In genomic region chr14:122466756-122467362, GRCm38 (mm10) we compare ENCODE assay signal across 24 mouse cellular contexts. TPM values are rescaled to one million over a fixed set of nuclear protein-coding genes. Genes with fewer than 3 reads are reported as not detected.
DNase-seq lines count a peak whose midpoint lies in the region; ATAC-seq and TF ChIP-seq lines count a peak whose summit lies in the region.
"Had no signal": no experiment of that assay in that cellular context is flagged by ENCODE, and none has a peak within 500 bp of the region (broad histone marks: within the 10 kb centered on the region; RNA-seq: fewer than 3 reads in every experiment).

No protein-coding gene starts in this region.

- no peak overlapping the region for H3K27ac ChIP-seq in cerebellum, adult 2 months (ENCODE audit: insufficient read depth, low read length)
- no peak overlapping the region for H3K27ac ChIP-seq in hindbrain, embryonic 11.5 days (ENCODE audit: low read depth, low read length)
- H3K27ac ChIP-seq in hindbrain, embryonic 13.5 days: no peak overlapping the region
- H3K27ac ChIP-seq in forebrain, embryonic 11.5 days (ENCODE audit: low read depth, low read length): no peak overlapping the region
- no peak overlapping the region for H3K27ac ChIP-seq in hindbrain, embryonic 15.5 days (replicated peaks)
- H3K27ac ChIP-seq: embryonic facial prominence, embryonic 10.5 days; kidney, embryonic 15.5 days; left cerebral cortex, adult 2 months; liver, embryonic 13.5 days; stomach, embryonic 15.5 days had no signal

- no peaks in the 10 kb centered on the region for H3K9me3 ChIP-seq in hindbrain, embryonic 11.5 days (ENCODE audit: control insufficient read depth, low read length)
- H3K9me3 ChIP-seq in hindbrain, embryonic 13.5 days: no peaks in the 10 kb centered on the region
- H3K9me3 ChIP-seq in forebrain, embryonic 11.5 days (ENCODE audit: control insufficient read depth, low read length): no peaks in the 10 kb centered on the region
- no peaks in the 10 kb centered on the region for H3K9me3 ChIP-seq in hindbrain, embryonic 15.5 days
- H3K9me3 ChIP-seq: embryonic facial prominence, embryonic 10.5 days; kidney, embryonic 15.5 days; liver, embryonic 13.5 days; stomach, embryonic 15.5 days had no signal

- no peak overlapping the region for H3K4me2 ChIP-seq in hindbrain, embryonic 11.5 days (replicated peaks; ENCODE audit: low read depth, low read length)
- no peak overlapping the region; the same call in 1 of the 2 replicates for H3K4me2 ChIP-seq in hindbrain, embryonic 13.5 days
- H3K4me2 ChIP-seq in forebrain, embryonic 11.5 days (ENCODE audit: low read depth, low read length, severe bottlenecking): peak overlapping the region; percentile 75; the same call in 1 of the 2 replicates
- peak overlapping the region; percentile 70; the same call in 1 of the 2 replicates for H3K4me2 ChIP-seq in hindbrain, embryonic 15.5 days
- H3K4me2 ChIP-seq: kidney, embryonic 15.5 days; liver, embryonic 13.5 days; stomach, embryonic 15.5 days had no signal

- peaks cover 8% of the 10 kb centered on the region for H3K4me1 ChIP-seq in cerebellum, adult 2 months (ENCODE audit: control insufficient read depth, insufficient read depth, low read length)
- H3K4me1 ChIP-seq in hindbrain, embryonic 11.5 days (replicated peaks; ENCODE audit: control insufficient read depth, insufficient read depth, low read length): peaks cover 11% of the 10 kb centered on the region; the same call in 1 of the 2 replicates
- H3K4me1 ChIP-seq in hindbrain, embryonic 13.5 days (replicated peaks): peaks cover 24% of the 10 kb centered on the region
- peaks cover 15% of the 10 kb centered on the region; the same call in 1 of the 2 replicates for H3K4me1 ChIP-seq in forebrain, embryonic 11.5 days (replicated peaks; ENCODE audit: control insufficient read depth, insufficient read depth, low read length)
- peaks cover 19% of the 10 kb centered on the region for H3K4me1 ChIP-seq in hindbrain, embryonic 15.5 days (replicated peaks)

- no peak overlapping the region for H3K4me3 ChIP-seq in cerebellum, adult 2 months (replicated peaks; ENCODE audit: insufficient read depth, low read depth, low read length)
- no peak overlapping the region for H3K4me3 ChIP-seq in hindbrain, embryonic 11.5 days (ENCODE audit: low read depth, low read length)
- H3K4me3 ChIP-seq in hindbrain, embryonic 13.5 days: no peak overlapping the region
- H3K4me3 ChIP-seq in forebrain, embryonic 11.5 days (ENCODE audit: low read depth, low read length): no peak overlapping the region
- no peak overlapping the region for H3K4me3 ChIP-seq in hindbrain, embryonic 15.5 days
- H3K4me3 ChIP-seq: kidney, embryonic 15.5 days; left cerebral cortex, adult 2 months; liver, embryonic 13.5 days; myocyte; stomach, embryonic 15.5 days had no signal

- no peaks in the 10 kb centered on the region for H3K27me3 ChIP-seq in cerebellum, adult 2 months (ENCODE audit: control insufficient read depth, insufficient read depth, low read length)
- peaks cover 61% of the 10 kb centered on the region for H3K27me3 ChIP-seq in hindbrain, embryonic 11.5 days (ENCODE audit: control insufficient read depth, insufficient read depth, low read length)
- H3K27me3 ChIP-seq in hindbrain, embryonic 13.5 days: peaks cover 99% of the 10 kb centered on the region
- peaks cover 17% of the 10 kb centered on the region for H3K27me3 ChIP-seq in forebrain, embryonic 11.5 days (ENCODE audit: control insufficient read depth, insufficient read depth, low read length)
- peaks cover 57% of the 10 kb centered on the region for H3K27me3 ChIP-seq in hindbrain, embryonic 15.5 days

- H3K9ac ChIP-seq in hindbrain, embryonic 11.5 days (ENCODE audit: low read depth, low read length): no peak overlapping the region
- H3K9ac ChIP-seq in hindbrain, embryonic 13.5 days: no peak overlapping the region
- H3K9ac ChIP-seq in forebrain, embryonic 11.5 days (ENCODE audit: low read length): no peak overlapping the region
- H3K9ac ChIP-seq in hindbrain, embryonic 15.5 days: no peak overlapping the region
- H3K9ac ChIP-seq: kidney, embryonic 15.5 days; liver, embryonic 13.5 days; stomach, embryonic 15.5 days had no signal

- TF ChIP-seq POLR2A in cerebellum, adult 2 months (IDR thresholded peaks at IDR 0.05; ENCODE audit: borderline replicate concordance, insufficient read depth, low read length): no peak

- ATAC-seq in cerebellum, adult (ENCODE audit: insufficient number of reproducible peaks, low FRiP score, low TSS enrichment): no peak
- ATAC-seq in hindbrain, embryonic 11.5 days (ENCODE audit: low FRiP score): no peak
- no peak for ATAC-seq in hindbrain, embryonic 13.5 days (ENCODE audit: low FRiP score)
- no peak for ATAC-seq in forebrain, embryonic 11.5 days (replicated peaks; ENCODE audit: low FRiP score)
- no peak for ATAC-seq in hindbrain, embryonic 15.5 days (ENCODE audit: low FRiP score, low read depth)

- peak; percentile 10 to 14 for DNase-seq in cerebellum, adult 2 months
- DNase-seq in hindbrain, embryonic 11.5 days (ENCODE audit: low spot score): peak; percentile 45
- no peak for DNase-seq in forebrain, embryonic 11.5 days (ENCODE audit: low spot score)
- DNase-seq in layer of hippocampus, postnatal 14 days (ENCODE audit: low spot score in 2 of 2): no peak
- DNase-seq in heart, adult 9 months (ENCODE audit: low spot score in 2 of 2): no peak
- DNase-seq: gastrocnemius, postnatal 14 days; heart, postnatal 10 days; liver, embryonic 13.5 days; thymus, adult 2 months had no signal

- 55% methylated on average over 7 of the region's 7 CpGs for WGBS in cerebellum, adult 2 months
- WGBS in hindbrain, embryonic 11.5 days: 42% methylated on average over 7 of the region's 7 CpGs
- WGBS in hindbrain, embryonic 13.5 days: 26% methylated on average over 7 of the region's 7 CpGs
- 54% methylated on average over 7 of the region's 7 CpGs for WGBS in forebrain, embryonic 11.5 days
- WGBS in hindbrain, embryonic 15.5 days: 27% methylated on average over 7 of the region's 7 CpGs

- TF ChIP-seq CTCF in cerebellum, adult 2 months (IDR thresholded peaks at IDR 0.05; ENCODE audit: borderline replicate concordance, insufficient read depth, low read depth, low read length): no peak

- no peaks in the 10 kb centered on the region for H3K36me3 ChIP-seq in hindbrain, embryonic 11.5 days (ENCODE audit: control insufficient read depth, insufficient read depth, low read length)
- no peaks in the 10 kb centered on the region for H3K36me3 ChIP-seq in hindbrain, embryonic 13.5 days
- H3K36me3 ChIP-seq in forebrain, embryonic 11.5 days (ENCODE audit: control insufficient read depth, insufficient read depth, low read length): no peaks in the 10 kb centered on the region
- H3K36me3 ChIP-seq in hindbrain, embryonic 15.5 days: no peaks in the 10 kb centered on the region
- H3K36me3 ChIP-seq: embryonic facial prominence, embryonic 10.5 days; kidney, embryonic 15.5 days; liver, embryonic 13.5 days; stomach, embryonic 15.5 days had no signal

RNA-seq across cellular contexts. Expression of gene Zic5, which starts 1.4 kb away (rescaled TPM):
- polyA plus RNA-seq in cerebellum, adult 2 months (2012; rRNA removed): 27.5 and 30.4 TPM in 2 replicates
- polyA plus RNA-seq in hindbrain, embryonic 11.5 days (2014; fragmentation: Nextera tagmentation; extraction: Ambion mirVana): 19.1 and 20.1 TPM in 2 replicates
- polyA plus RNA-seq in hindbrain, embryonic 13.5 days (2015; fragmentation: Nextera tagmentation; extraction: Ambion mirVana): 10.9 and 13.9 TPM in 2 replicates
- polyA plus RNA-seq in forebrain, embryonic 11.5 days (2014; fragmentation: Nextera tagmentation; extraction: Ambion mirVana): 28.6 and 30.0 TPM in 2 replicates
- polyA plus RNA-seq in hindbrain, embryonic 15.5 days (2015; fragmentation: Nextera tagmentation; extraction: Ambion mirVana): 13.8 and 17.9 TPM in 2 replicates
- total RNA-seq in layer of hippocampus, postnatal 14 days (2021): 1 to 10 TPM; 5.2 to 6.2 TPM
- total RNA-seq: adrenal gland, adult 18-20 months; gastrocnemius, postnatal 14 days; heart, adult 8-10 months; heart, postnatal 10 days; megakaryocyte progenitor cell, adult 5-6 weeks had no signal
- polyA plus RNA-seq: intestine, embryonic 14.5 days; lung, embryonic 16.5 days; spleen, adult 2 months; stomach, embryonic 15.5 days; thymus, adult 2 months; urinary bladder, adult 2 months had no signal

RNA-seq across cellular contexts. Expression of gene Zic2, which starts 8.4 kb away (rescaled TPM):
- 157 and 186 TPM in 2 replicates for polyA plus RNA-seq in cerebellum, adult 2 months (2012; rRNA removed)
- polyA plus RNA-seq in hindbrain, embryonic 11.5 days (2014; fragmentation: Nextera tagmentation; extraction: Ambion mirVana): 9.5 and 11.2 TPM in 2 replicates
- 9.3 and 13.7 TPM in 2 replicates for polyA plus RNA-seq in hindbrain, embryonic 13.5 days (2015; fragmentation: Nextera tagmentation; extraction: Ambion mirVana)
- 10.3 and 11.4 TPM in 2 replicates for polyA plus RNA-seq in forebrain, embryonic 11.5 days (2014; fragmentation: Nextera tagmentation; extraction: Ambion mirVana)
- polyA plus RNA-seq in hindbrain, embryonic 15.5 days (2015; fragmentation: Nextera tagmentation; extraction: Ambion mirVana): 11.6 and 12.9 TPM in 2 replicates
- 10 to 100 TPM; 22.1 to 26.7 TPM for total RNA-seq in layer of hippocampus, postnatal 14 days (2021)
- total RNA-seq: adrenal gland, adult 18-20 months; gastrocnemius, postnatal 14 days; heart, postnatal 10 days; megakaryocyte progenitor cell, adult 5-6 weeks had no signal
- polyA plus RNA-seq: intestine, embryonic 14.5 days; kidney, embryonic 15.5 days; liver, embryonic 13.5 days; lung, embryonic 16.5 days; spleen, adult 2 months; stomach, embryonic 15.5 days; thymus, adult 2 months had no signal

RNA-seq across cellular contexts. Expression of gene Gm5089, which starts 15.9 kb away (rescaled TPM):
- polyA plus RNA-seq in cerebellum, adult 2 months (2012; rRNA removed): 0.49 TPM in 2 replicates
- polyA plus RNA-seq in hindbrain, embryonic 11.5 days (2014; fragmentation: Nextera tagmentation; extraction: Ambion mirVana): 0.99 and 1.6 TPM in 2 replicates
- polyA plus RNA-seq in hindbrain, embryonic 13.5 days (2015; fragmentation: Nextera tagmentation; extraction: Ambion mirVana): 1.8 and 3.0 TPM in 2 replicates
- polyA plus RNA-seq in forebrain, embryonic 11.5 days (2014; fragmentation: Nextera tagmentation; extraction: Ambion mirVana): 1.7 and 2.4 TPM in 2 replicates
- 2.4 and 2.7 TPM in 2 replicates for polyA plus RNA-seq in hindbrain, embryonic 15.5 days (2015; fragmentation: Nextera tagmentation; extraction: Ambion mirVana)
- total RNA-seq in layer of hippocampus, postnatal 14 days (2021): under 1 TPM in 1 of 2 experiments, not detected in 1; 0.21 TPM
- total RNA-seq: adrenal gland, adult 18-20 months; gastrocnemius, postnatal 14 days; heart, adult 8-10 months; heart, postnatal 10 days; megakaryocyte progenitor cell, adult 5-6 weeks had no signal
- polyA plus RNA-seq: intestine, embryonic 14.5 days; liver, embryonic 13.5 days; lung, embryonic 16.5 days; myocyte; spleen, adult 2 months; stomach, embryonic 15.5 days; thymus, adult 2 months; urinary bladder, adult 2 months had no signal

RNA-seq across cellular contexts. Expression of gene Gm10837, which starts 23.5 kb away (rescaled TPM):
- polyA plus RNA-seq in cerebellum, adult 2 months (2012; rRNA removed): 2.7 TPM in 2 replicates
- polyA plus RNA-seq in hindbrain, embryonic 11.5 days (2014; fragmentation: Nextera tagmentation; extraction: Ambion mirVana): 0.35 and 0.76 TPM in 2 replicates
- 0.41 and 0.74 TPM in 2 replicates for polyA plus RNA-seq in hindbrain, embryonic 13.5 days (2015; fragmentation: Nextera tagmentation; extraction: Ambion mirVana)
- 0.29 and 0.48 TPM in 2 replicates for polyA plus RNA-seq in forebrain, embryonic 11.5 days (2014; fragmentation: Nextera tagmentation; extraction: Ambion mirVana)
- 0.50 and 0.64 TPM in 2 replicates for polyA plus RNA-seq in hindbrain, embryonic 15.5 days (2015; fragmentation: Nextera tagmentation; extraction: Ambion mirVana)
- under 1 TPM in 1 of 2 experiments, not detected in 1; 0.24 TPM for total RNA-seq in layer of hippocampus, postnatal 14 days (2021)
- total RNA-seq: adrenal gland, adult 18-20 months; gastrocnemius, postnatal 14 days; heart, adult 8-10 months; heart, postnatal 10 days; left cerebral cortex, adult 2 months; megakaryocyte progenitor cell, adult 5-6 weeks had no signal
- polyA plus RNA-seq: intestine, embryonic 14.5 days; kidney, embryonic 15.5 days; liver, embryonic 13.5 days; lung, embryonic 16.5 days; myocyte; spleen, adult 2 months; stomach, embryonic 15.5 days; thymus, adult 2 months; urinary bladder, adult 2 months had no signal

Comparison
In these comparisons a context has a peak if more than half of its experiments do, and no peak if none do; other contexts are left out.
1. H3K4me2 ChIP-seq: peak in forebrain, embryonic 11.5 days (single experiment) and hindbrain, embryonic 15.5 days (single experiment); none in hindbrain, embryonic 11.5 days (single experiment) and hindbrain, embryonic 13.5 days (single experiment).
2. DNase-seq: peak in cerebellum, adult 2 months (2 of 2) and hindbrain, embryonic 11.5 days (single experiment); none in forebrain, embryonic 11.5 days (single experiment), layer of hippocampus, postnatal 14 days (0 of 2) and heart, adult 9 months (0 of 2).
3. RNA of gene Zic2, which starts 8.4 kb away (polyA plus RNA-seq): 157 to 186 TPM in cerebellum, adult 2 months; 9.3 to 13.7 TPM in hindbrain, embryonic 13.5 days, 11.6 to 12.9 TPM in hindbrain, embryonic 15.5 days, 10.3 to 11.4 TPM in forebrain, embryonic 11.5 days and 9.5 to 11.2 TPM in hindbrain, embryonic 11.5 days; every median in the first group is over 10 times any median in the second.